Mouse (Mus musculus): ENCODE data around the gene 1700028K03Rik.

- no peak for TF ChIP-seq POLR2A (IDR thresholded peaks at IDR 0.05; ENCODE audit: insufficient read depth, low read length)
- no peak for TF ChIP-seq EP300 (IDR thresholded peaks at IDR 0.05; ENCODE audit: insufficient read depth, low read depth, low read length)
- TF ChIP-seq CTCF (IDR thresholded peaks at IDR 0.05; ENCODE audit: low read depth, low read length) = no peak
These were observed 22.5 kb downstream of the 1700028K03Rik start for GRCm38 (mm10) chr5:107556969-107557368.
